Mouse (Mus musculus): ENCODE measurements around the gene Fam221b. TPM values are rescaled to one million over a fixed set of nuclear protein-coding genes. Genes with fewer than 3 reads are reported as not detected.
A peak's percentile ranks its signal among the peaks of the same experiment; 100 is the strongest.

The Fam221b gene
- 2.8 and 3.6 TPM in 2 replicates for polyA plus RNA-seq (2016; fragmentation: Nextera tagmentation; extraction: Ambion mirVana)

DNA sequence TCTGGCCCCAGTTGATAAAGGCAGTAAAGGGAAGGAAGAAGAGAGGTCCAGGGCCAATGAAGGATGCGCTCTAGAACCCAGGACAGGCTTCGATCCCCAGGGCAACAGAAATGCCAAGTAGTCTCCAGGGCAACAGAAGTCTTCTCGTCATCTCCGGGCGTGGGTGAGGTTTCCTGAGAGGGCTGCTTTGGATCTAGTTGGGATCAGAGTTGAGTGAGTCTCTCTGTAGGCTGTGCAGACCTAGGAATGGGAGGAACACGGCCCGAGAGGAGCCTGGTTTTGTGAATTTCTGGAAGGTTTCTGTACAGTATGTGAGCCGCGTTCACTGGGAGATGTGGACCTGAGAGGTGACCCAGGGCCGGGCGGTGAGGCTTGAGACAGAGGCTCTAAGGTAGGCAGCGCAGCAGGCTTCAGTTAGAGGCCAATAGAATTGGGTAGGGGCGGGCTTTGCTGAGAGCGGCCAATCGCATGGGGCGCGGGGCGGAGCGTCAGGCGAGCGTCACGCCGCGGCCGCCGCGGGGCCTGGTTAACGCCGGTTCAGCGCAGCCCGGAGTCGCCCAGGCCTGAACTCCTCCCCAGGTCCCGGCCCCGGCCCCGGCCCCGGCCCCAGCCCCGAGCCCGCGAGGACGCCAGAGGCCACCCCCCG is at the start of gene Fam221b, which contains the start of gene Tmem8b:
Gene Fam221b (minus strand): TSS at position 364 of the 646 bp plus-strand sequence.
Gene Tmem8b (plus strand): TSS at position 190 of the 646 bp plus-strand sequence.
- Histone ChIP-seq H3K4me3 (replicated peaks) (peak within 1 kb of the TSS; percentile 75), H3K27ac (peak within 1 kb of the TSS; percentile 73), H3K4me2 (peak within 1 kb of the TSS; percentile 74), H3K9ac (replicated peaks) (peak within 1 kb of the TSS; percentile 87), H3K9me3 (no peaks in the 10 kb centered on the region), H3K4me1 (replicated peaks) (peaks cover 23% of the 10 kb centered on the region), H3K36me3 (peaks cover 3% of the 10 kb centered on the region; the same call in 1 of the 2 replicates), H3K27me3 (peaks cover 24% of the 10 kb centered on the region)
- peak; percentile 90 for ATAC-seq (ENCODE audit: insufficient number of reproducible peaks, insufficient read depth, low FRiP score, low TSS enrichment, low read depth)
- 4% methylated on average over 31 of the region's 41 CpGs for whole genome bisulfite sequencing

GRCm38 (mm10) chr4:43713652-43714219 is 44.8 kb upstream of the Fam221b start:
- Histone ChIP-seq H3K4me3 (replicated peaks) (no peak overlapping the region), H3K4me1 (replicated peaks) (no peaks in the 10 kb centered on the region), H3K9me3 (no peaks in the 10 kb centered on the region), H3K36me3 (no peaks in the 10 kb centered on the region), H3K27ac (no peak overlapping the region), H3K9ac (replicated peaks) (no peak overlapping the region), H3K4me2 (no peak overlapping the region), H3K27me3 (peaks cover 19% of the 10 kb centered on the region; the same call in 1 of the 2 replicates)
- WGBS, result 36% methylated on average over 7 of the region's 7 CpGs
- ATAC-seq (ENCODE audit: insufficient number of reproducible peaks, insufficient read depth, low FRiP score, low TSS enrichment, low read depth), result no peak

DNA sequence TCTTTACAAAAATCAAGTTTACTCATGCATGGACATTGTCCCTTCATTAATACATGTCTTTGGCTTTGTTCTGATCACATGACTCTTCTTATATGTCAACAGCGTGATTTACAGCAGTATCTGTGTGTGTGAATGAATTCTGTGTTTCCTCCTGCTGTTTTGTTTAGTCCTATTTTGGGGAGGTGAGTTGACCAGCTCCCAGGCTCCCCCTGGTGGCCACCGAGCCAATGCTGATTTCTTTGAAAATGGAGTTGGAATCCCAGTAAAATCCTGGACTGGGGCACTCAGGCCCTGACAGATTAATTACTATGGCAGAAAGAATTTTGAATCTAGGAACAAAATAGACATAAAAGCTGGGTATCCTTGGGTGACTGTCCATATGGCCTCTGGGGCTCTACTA is 42.9 kb upstream of the Fam221b start:
- Histone ChIP-seq H3K4me3 (replicated peaks) (no peak overlapping the region), H3K9ac (replicated peaks) (no peak overlapping the region), H3K27ac (no peak overlapping the region), H3K36me3 (no peaks in the 10 kb centered on the region), H3K4me1 (replicated peaks) (no peaks in the 10 kb centered on the region), H3K4me2 (no peak overlapping the region), H3K9me3 (no peaks in the 10 kb centered on the region), H3K27me3 (peaks cover 19% of the 10 kb centered on the region; the same call in 1 of the 2 replicates)
- 6% methylated on average over 2 of the region's 2 CpGs for WGBS
- ATAC-seq (ENCODE audit: insufficient number of reproducible peaks, insufficient read depth, low FRiP score, low TSS enrichment, low read depth), result no peak

DNA sequence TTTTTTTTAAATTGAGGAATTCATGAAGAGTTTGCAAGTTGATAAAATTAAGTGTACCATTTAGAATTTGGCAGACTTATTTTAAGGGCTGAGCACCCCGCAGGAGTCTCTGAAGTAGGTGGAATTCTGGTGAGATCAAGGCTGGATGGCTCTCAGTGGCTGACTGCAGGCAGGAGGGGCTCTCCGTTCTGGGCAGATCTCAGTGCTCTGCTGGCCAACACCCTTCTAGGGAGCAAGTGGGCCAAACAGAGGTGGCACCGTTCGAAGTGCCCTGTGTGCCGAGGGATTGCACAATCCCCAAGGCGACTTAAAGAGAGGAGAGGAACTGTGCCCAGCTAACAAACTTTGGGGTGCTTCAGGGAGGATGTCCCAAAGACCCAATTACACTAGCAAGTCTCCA is 40.9 kb upstream of the Fam221b start, which contains the start of gene Olfr71:
Gene Olfr71 (minus strand): TSS at position 387 of the 400 bp plus-strand sequence.
- Histone ChIP-seq H3K4me1 (replicated peaks) (no peaks in the 10 kb centered on the region), H3K9ac (replicated peaks) (no peak within 1 kb of the TSS), H3K36me3 (no peaks in the 10 kb centered on the region), H3K9me3 (no peaks in the 10 kb centered on the region), H3K4me3 (replicated peaks) (no peak within 1 kb of the TSS), H3K27me3 (0 out of 2 replicates have a peak, but pooled peaks cover 11% of the 10 kb centered on the region), H3K27ac (no peak within 1 kb of the TSS), H3K4me2 (no peak within 1 kb of the TSS)
- ATAC-seq (ENCODE audit: insufficient number of reproducible peaks, insufficient read depth, low FRiP score, low TSS enrichment, low read depth), result no peak
- 74% methylated on average over 6 of the region's 6 CpGs for WGBS

DNA sequence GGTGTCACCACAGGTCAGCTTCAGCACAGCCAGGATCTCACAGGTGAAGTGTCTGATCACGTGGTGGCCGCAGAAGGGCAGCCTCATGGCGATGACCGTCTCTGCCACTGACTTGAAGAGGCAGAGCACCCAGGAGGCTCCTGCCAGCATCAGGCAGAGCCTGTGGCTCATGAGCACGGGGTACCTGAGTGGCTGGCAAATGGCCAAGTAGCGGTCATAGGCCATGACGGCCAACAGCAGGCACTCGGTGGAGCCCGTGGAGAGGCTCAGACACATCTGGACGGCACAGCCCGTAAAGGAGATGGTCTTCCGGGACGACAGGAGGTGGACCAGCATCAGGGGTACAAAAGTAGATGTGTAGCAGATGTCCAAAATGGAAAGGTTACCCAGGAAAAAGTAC is 37.0 kb upstream of the Fam221b start:
- no peak overlapping the region for H3K27ac ChIP-seq
- H3K9me3 ChIP-seq, result no peaks in the 10 kb centered on the region
- no peak overlapping the region for H3K9ac ChIP-seq (replicated peaks)
- no peak for ATAC-seq (ENCODE audit: insufficient number of reproducible peaks, insufficient read depth, low FRiP score, low TSS enrichment, low read depth)
- no peak overlapping the region for H3K4me3 ChIP-seq (replicated peaks)
- H3K4me1 ChIP-seq (replicated peaks), result no peaks in the 10 kb centered on the region
- 69% methylated on average over 13 of the region's 13 CpGs for WGBS
- 0 out of 2 replicates have a peak, but pooled peaks cover 3% of the 10 kb centered on the region for H3K27me3 ChIP-seq
- no peaks in the 10 kb centered on the region for H3K36me3 ChIP-seq
- no peak overlapping the region for H3K4me2 ChIP-seq

DNA sequence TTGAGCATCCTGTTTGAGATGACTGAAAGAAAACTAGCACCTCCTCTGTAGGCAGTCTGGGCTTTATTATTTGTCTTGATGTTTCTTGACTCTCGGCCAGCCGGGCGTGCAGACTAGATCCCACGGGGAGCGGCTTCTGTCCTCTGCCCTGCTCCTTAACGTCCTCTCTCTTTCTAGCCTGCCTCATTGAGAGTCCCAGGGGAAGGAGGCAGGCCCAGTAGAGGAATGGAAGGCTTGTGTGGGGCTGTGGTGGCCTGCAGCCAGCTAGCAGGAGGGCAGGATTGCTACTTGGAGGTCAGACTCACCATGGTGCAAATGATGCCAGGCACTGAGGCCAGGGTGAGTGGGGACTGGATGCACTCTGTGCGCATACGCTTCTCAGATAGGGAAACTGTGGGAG is 34.9 kb upstream of the Fam221b start:
- Histone ChIP-seq H3K4me1 (replicated peaks) (no peaks in the 10 kb centered on the region), H3K9ac (replicated peaks) (no peak overlapping the region), H3K4me3 (replicated peaks) (no peak overlapping the region), H3K36me3 (no peaks in the 10 kb centered on the region), H3K27ac (no peak overlapping the region), H3K9me3 (no peaks in the 10 kb centered on the region), H3K27me3 (0 out of 2 replicates have a peak, but pooled peaks cover 3% of the 10 kb centered on the region), H3K4me2 (no peak overlapping the region)
- 87% methylated on average over 8 of the region's 8 CpGs for WGBS
- ATAC-seq (ENCODE audit: insufficient number of reproducible peaks, insufficient read depth, low FRiP score, low TSS enrichment, low read depth), result no peak

DNA sequence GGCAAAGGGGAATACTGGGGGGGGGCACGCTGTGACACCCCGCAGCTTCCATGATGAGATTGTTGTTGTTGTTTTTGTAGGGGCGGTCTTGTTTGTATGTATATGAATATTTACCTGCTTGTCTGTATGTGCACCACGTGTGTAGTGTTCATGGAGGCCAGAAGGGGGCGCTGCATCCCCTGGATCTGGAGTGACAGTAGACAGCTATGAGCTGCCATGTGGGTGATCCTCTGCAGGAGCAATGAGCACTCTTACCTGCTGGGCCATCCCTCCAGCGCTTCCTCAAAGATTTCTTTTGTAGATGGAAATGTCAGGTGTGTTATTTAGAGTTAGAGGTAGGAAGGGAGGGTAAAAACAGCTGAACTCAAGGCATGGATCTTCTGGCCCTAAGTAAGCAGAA is 34.5 kb upstream of the Fam221b start:
- no peak overlapping the region for H3K4me3 ChIP-seq (replicated peaks)
- H3K4me2 ChIP-seq, result no peak overlapping the region
- H3K9ac ChIP-seq (replicated peaks), result no peak overlapping the region
- H3K27me3 ChIP-seq, result 0 out of 2 replicates have a peak, but pooled peaks cover 3% of the 10 kb centered on the region
- no peaks in the 10 kb centered on the region for H3K4me1 ChIP-seq (replicated peaks)
- ATAC-seq (ENCODE audit: insufficient number of reproducible peaks, insufficient read depth, low FRiP score, low TSS enrichment, low read depth), result no peak
- WGBS, result 72% methylated on average over 6 of the region's 6 CpGs
- no peaks in the 10 kb centered on the region for H3K9me3 ChIP-seq
- H3K27ac ChIP-seq, result no peak overlapping the region
- no peaks in the 10 kb centered on the region for H3K36me3 ChIP-seq

GRCm38 (mm10) chr4:43700707-43701106 is 31.8 kb upstream of the Fam221b start, which contains the start of gene Olfr70:
Olfr70 (minus strand) TSS chr4:43700807.
- Histone ChIP-seq H3K27ac (no peak within 1 kb of the TSS), H3K4me2 (no peak within 1 kb of the TSS), H3K9me3 (no peaks in the 10 kb centered on the region), H3K4me3 (replicated peaks) (no peak within 1 kb of the TSS), H3K4me1 (replicated peaks) (no peaks in the 10 kb centered on the region), H3K36me3 (no peaks in the 10 kb centered on the region), H3K9ac (replicated peaks) (no peak within 1 kb of the TSS), H3K27me3 (0 out of 2 replicates have a peak, but pooled peaks cover 3% of the 10 kb centered on the region)
- 90% methylated on average over 6 of the region's 6 CpGs for WGBS
- no peak for ATAC-seq (ENCODE audit: insufficient number of reproducible peaks, insufficient read depth, low FRiP score, low TSS enrichment, low read depth)

GRCm38 (mm10) chr4:43696561-43696960 is 27.6 kb upstream of the Fam221b start:
- Histone ChIP-seq H3K4me2 (no peak overlapping the region), H3K27me3 (no peaks in the 10 kb centered on the region), H3K9ac (replicated peaks) (no peak overlapping the region), H3K36me3 (no peaks in the 10 kb centered on the region), H3K27ac (no peak overlapping the region), H3K9me3 (no peaks in the 10 kb centered on the region), H3K4me1 (replicated peaks) (peaks cover 5% of the 10 kb centered on the region; the same call in 1 of the 2 replicates), H3K4me3 (replicated peaks) (no peak overlapping the region)
- WGBS, result 89% methylated on average over 13 of the region's 13 CpGs
- no peak for ATAC-seq (ENCODE audit: insufficient number of reproducible peaks, insufficient read depth, low FRiP score, low TSS enrichment, low read depth)

- H3K9ac ChIP-seq (replicated peaks), result no peak overlapping the region
- no peaks in the 10 kb centered on the region for H3K9me3 ChIP-seq
- no peak overlapping the region for H3K27ac ChIP-seq
- peaks cover 5% of the 10 kb centered on the region; the same call in 1 of the 2 replicates for H3K4me1 ChIP-seq (replicated peaks)
- no peak for ATAC-seq (ENCODE audit: insufficient number of reproducible peaks, insufficient read depth, low FRiP score, low TSS enrichment, low read depth)
- WGBS, result 32% methylated on average over 9 of the region's 9 CpGs
- H3K4me2 ChIP-seq, result no peak overlapping the region
- no peaks in the 10 kb centered on the region for H3K27me3 ChIP-seq
- peaks cover under 1% of the 10 kb centered on the region; the same call in 1 of the 2 replicates for H3K36me3 ChIP-seq
- H3K4me3 ChIP-seq (replicated peaks), result no peak overlapping the region
Observed at GRCm38 (mm10) chr4:43695249-43695671, 26.3 kb upstream of the Fam221b start.

DNA sequence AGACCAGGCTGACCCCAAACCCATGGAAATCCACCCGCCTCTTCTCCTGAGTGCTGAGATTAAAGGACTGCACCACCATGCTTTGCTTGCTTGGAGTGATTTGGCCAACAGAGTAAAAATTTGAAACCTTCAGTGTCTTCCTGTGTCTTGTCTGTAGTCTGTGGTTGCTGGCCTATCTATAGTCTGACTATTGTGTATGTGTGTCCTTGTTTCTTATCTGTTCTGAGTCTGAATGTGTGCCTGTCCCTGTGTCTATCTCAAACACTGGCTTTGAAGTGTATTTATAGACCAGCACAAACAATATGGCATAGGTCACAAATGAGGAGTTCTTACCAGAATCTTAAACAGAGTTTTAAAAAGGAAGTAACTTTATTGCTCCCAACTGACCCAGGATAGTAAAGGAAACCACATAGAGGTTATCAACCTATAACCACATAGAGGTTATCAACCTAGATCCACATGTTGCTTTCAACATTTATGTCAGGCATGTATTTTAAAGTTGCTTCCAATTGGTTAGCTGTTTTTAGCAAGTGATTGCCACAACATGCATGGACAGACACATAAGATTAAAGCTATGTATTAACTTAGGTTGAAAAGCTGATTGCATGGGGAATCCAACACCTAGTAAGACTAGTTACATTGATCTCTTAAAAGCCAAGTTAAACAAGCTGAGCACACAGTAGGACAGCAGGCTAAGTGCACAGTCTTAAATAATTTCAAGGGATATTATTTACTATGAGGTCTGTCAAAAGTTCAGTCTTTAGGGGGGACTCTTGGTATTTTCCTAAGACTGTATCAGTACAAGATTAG is 25.7 kb upstream of the Fam221b start:
- no peak for ATAC-seq (ENCODE audit: insufficient number of reproducible peaks, insufficient read depth, low FRiP score, low TSS enrichment, low read depth)
- H3K27me3 ChIP-seq, result no peaks in the 10 kb centered on the region
- no peak overlapping the region for H3K4me3 ChIP-seq (replicated peaks)
- H3K4me1 ChIP-seq (replicated peaks), result peaks cover 5% of the 10 kb centered on the region; the same call in 1 of the 2 replicates
- no peak overlapping the region for H3K9ac ChIP-seq (replicated peaks)
- H3K27ac ChIP-seq, result no peak overlapping the region
- H3K9me3 ChIP-seq, result no peaks in the 10 kb centered on the region
- 88% methylated on average over 1 of the region's 1 CpGs for WGBS
- no peak overlapping the region for H3K4me2 ChIP-seq
- H3K36me3 ChIP-seq, result peaks cover 7% of the 10 kb centered on the region

All from limb, embryonic 12.5 days (tissue).